Mouse (Mus musculus) bone marrow macrophage, adult 2 months (primary cell): ENCODE results near the gene Nrg4.

ENCODE experiments used
- CTCF ChIP-seq: IDR thresholded peaks from 2 replicates; pipeline ENCODE4 v1.5.1; 2012; ENCODE audit warnings: low read depth, mild to moderate bottlenecking, low read length, moderate library complexity
- POLR2A ChIP-seq: IDR thresholded peaks from 2 replicates; pipeline ENCODE4 v1.6.1; 2012; ENCODE audit warnings: mild to moderate bottlenecking, low read depth, low read length, borderline replicate concordance

DNA sequence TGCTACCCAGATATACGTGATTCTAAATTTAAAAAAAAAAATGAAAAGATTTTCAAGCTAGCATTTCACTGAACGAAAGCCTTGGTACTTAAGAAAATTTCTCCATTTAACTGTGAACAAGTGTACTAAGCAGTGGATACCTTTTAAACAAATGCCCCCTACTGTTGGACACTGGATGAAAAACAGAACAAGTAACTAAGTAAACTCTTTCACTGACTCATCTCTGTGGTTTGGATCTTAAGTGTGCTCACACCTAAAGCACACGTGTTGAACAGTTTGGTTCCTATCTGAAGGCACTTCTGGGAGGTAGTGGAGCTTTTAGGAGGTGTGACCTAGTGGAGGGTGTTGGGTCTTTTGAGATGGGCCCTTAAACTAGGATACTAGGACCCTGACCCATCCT is 41.4 kb downstream of the Nrg4 start:
- no peak for TF ChIP-seq CTCF
- no peak for TF ChIP-seq POLR2A
